In genomic region chr17:5934554-5935324, GRCm38 (mm10) we compare ENCODE assay signal across 8 mouse cellular contexts. TPM values are rescaled to one million over a fixed set of nuclear protein-coding genes. Genes with fewer than 3 reads are reported as not detected.
A peak's percentile ranks its signal among the peaks of the same experiment; 100 is the strongest.
DNase-seq lines count a peak whose midpoint lies in the region; ATAC-seq and TF ChIP-seq lines count a peak whose summit lies in the region.

No protein-coding gene starts in this region.

- H3K27ac ChIP-seq in layer of hippocampus, adult 2 months: no peak overlapping the region
- 0 out of 2 replicates have a peak overlapping the region, but pooled peaks have one; percentile 53 for H3K27ac ChIP-seq in hindbrain, embryonic 15.5 days (replicated peaks)
- H3K27ac ChIP-seq in limb, embryonic 15.5 days: no peak overlapping the region
- H3K27ac ChIP-seq in midbrain, embryonic 15.5 days: no peak overlapping the region; the same call in 1 of the 2 replicates

- H3K9me3 ChIP-seq in hindbrain, embryonic 15.5 days: no peaks in the 10 kb centered on the region
- no peaks in the 10 kb centered on the region for H3K9me3 ChIP-seq in limb, embryonic 15.5 days
- no peaks in the 10 kb centered on the region for H3K9me3 ChIP-seq in midbrain, embryonic 15.5 days

- H3K27me3 ChIP-seq in hindbrain, embryonic 15.5 days: 0 out of 2 replicates have a peak, but pooled peaks cover 3% of the 10 kb centered on the region
- no peaks in the 10 kb centered on the region for H3K27me3 ChIP-seq in limb, embryonic 15.5 days
- no peaks in the 10 kb centered on the region; the same call in none of the 2 replicates for H3K27me3 ChIP-seq in midbrain, embryonic 15.5 days (replicated peaks)

- H3K9ac ChIP-seq in hindbrain, embryonic 15.5 days: peak overlapping the region; percentile 53
- H3K9ac ChIP-seq in limb, embryonic 15.5 days: no peak overlapping the region
- H3K9ac ChIP-seq in midbrain, embryonic 15.5 days: peak overlapping the region; percentile 44

- DNase-seq in layer of hippocampus, adult 2 months (ENCODE audit: low spot score in 2 of 2): peak; percentile 41 to 44
- DNase-seq in layer of hippocampus, adult 9-10 months (ENCODE audit: low spot score): no peak
- peak; percentile 76 for DNase-seq in cerebellum, adult 9-11 months
- DNase-seq in gastrocnemius, adult 18-20 months (ENCODE audit: low spot score): peak; percentile 87
- peak; percentile 74 to 79 for DNase-seq in spleen, postnatal 14 days (ENCODE audit: low spot score in 2 of 2)

- peak overlapping the region; percentile 42 for H3K4me3 ChIP-seq in layer of hippocampus, adult 2 months
- peak overlapping the region; percentile 44 for H3K4me3 ChIP-seq in hindbrain, embryonic 15.5 days
- H3K4me3 ChIP-seq in limb, embryonic 15.5 days: peak overlapping the region; percentile 33
- peak overlapping the region; percentile 45 for H3K4me3 ChIP-seq in midbrain, embryonic 15.5 days

- H3K36me3 ChIP-seq in hindbrain, embryonic 15.5 days: no peaks in the 10 kb centered on the region
- peaks cover 13% of the 10 kb centered on the region for H3K36me3 ChIP-seq in limb, embryonic 15.5 days
- no peaks in the 10 kb centered on the region for H3K36me3 ChIP-seq in midbrain, embryonic 15.5 days (replicated peaks)

- no peak for TF ChIP-seq CTCF in layer of hippocampus, adult 2 months (conservative IDR thresholded peaks at IDR 0.05)

- peak; percentile 79 for ATAC-seq in hindbrain, embryonic 15.5 days (ENCODE audit: low FRiP score, low read depth)
- ATAC-seq in limb, embryonic 15.5 days (ENCODE audit: insufficient number of reproducible peaks, low FRiP score, low TSS enrichment, low read depth): peak; percentile 78; the same call in 1 of the 2 replicates
- ATAC-seq in midbrain, embryonic 15.5 days (replicated peaks): peak; percentile 56; the same call in 1 of the 2 replicates

- peaks cover 21% of the 10 kb centered on the region for H3K4me1 ChIP-seq in hindbrain, embryonic 15.5 days (replicated peaks)
- peaks cover 13% of the 10 kb centered on the region for H3K4me1 ChIP-seq in limb, embryonic 15.5 days
- H3K4me1 ChIP-seq in midbrain, embryonic 15.5 days: peaks cover 11% of the 10 kb centered on the region

- H3K4me2 ChIP-seq in hindbrain, embryonic 15.5 days: peak overlapping the region; percentile 86
- peak overlapping the region; percentile 60 for H3K4me2 ChIP-seq in limb, embryonic 15.5 days
- peak overlapping the region; percentile 87 for H3K4me2 ChIP-seq in midbrain, embryonic 15.5 days

- under 1% methylated on average over 30 of the region's 30 CpGs for WGBS in hindbrain, embryonic 15.5 days
- 1% methylated on average over 30 of the region's 30 CpGs for WGBS in limb, embryonic 15.5 days
- under 1% methylated on average over 30 of the region's 30 CpGs for WGBS in midbrain, embryonic 15.5 days

RNA-seq across cellular contexts. Expression of gene Synj2, which starts 6.3 kb away (rescaled TPM):
- total RNA-seq in layer of hippocampus, adult 2 months (2021): 10 to 100 TPM; 54.1 to 62.2 TPM
- 10 to 100 TPM; 25.7 to 32.7 TPM for total RNA-seq in gastrocnemius, adult 18-20 months (2021)
- 1.5 and 1.7 TPM in 2 replicates for polyA plus RNA-seq in hindbrain, embryonic 15.5 days (2015; fragmentation: Nextera tagmentation; extraction: Ambion mirVana)
- 3.0 and 3.8 TPM in 2 replicates for polyA plus RNA-seq in limb, embryonic 15.5 days (2015; fragmentation: Nextera tagmentation; extraction: Ambion mirVana)
- polyA plus RNA-seq in midbrain, embryonic 15.5 days (2015; fragmentation: Nextera tagmentation; extraction: Ambion mirVana): 0.79 and 0.86 TPM in 2 replicates
